Mouse (Mus musculus): ENCODE results near the gene Tmem52. TPM values are rescaled to one million over a fixed set of nuclear protein-coding genes. Genes with fewer than 3 reads are reported as not detected.
A peak's percentile ranks its signal among the peaks of the same experiment; 100 is the strongest.

Gene Tmem52
- polyA plus RNA-seq, 1 experiment from 2014 or later: not detected

DNA sequence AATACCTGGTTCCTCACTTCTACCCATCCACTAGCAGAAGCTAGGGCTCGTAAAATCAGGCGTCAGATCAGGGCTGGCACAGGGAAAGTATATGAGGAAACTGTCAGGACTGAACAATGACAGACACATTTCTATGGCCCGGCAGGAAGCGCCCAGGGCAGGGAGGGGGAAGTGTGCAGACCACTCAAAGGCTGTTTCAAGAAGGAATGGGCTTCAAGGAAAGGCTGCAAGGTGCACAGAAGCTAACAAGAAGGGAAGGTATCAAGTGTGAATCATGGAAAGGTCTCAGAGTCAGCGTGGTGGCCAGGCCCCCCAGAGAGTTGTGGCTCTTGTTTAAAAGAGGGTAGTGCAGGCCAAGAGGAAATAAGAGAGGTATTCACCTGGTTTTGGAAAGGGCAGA is 21.5 kb downstream of the Tmem52 start:
- ATAC-seq (ENCODE audit: extremely low read depth, insufficient number of reproducible peaks, low FRiP score, low TSS enrichment): no peak
- WGBS: 27% methylated on average over 5 of the region's 5 CpGs
- Histone ChIP-seq H3K4me2 (peak overlapping the region; percentile 89), H3K36me3 (no peaks in the 10 kb centered on the region), H3K27ac (replicated peaks) (peak overlapping the region; percentile 93), H3K9me3 (no peaks in the 10 kb centered on the region), H3K4me3 (peak overlapping the region; percentile 79), H3K27me3 (replicated peaks) (no peaks in the 10 kb centered on the region), H3K9ac (peak overlapping the region; percentile 100), H3K4me1 (peaks cover 74% of the 10 kb centered on the region)

DNA sequence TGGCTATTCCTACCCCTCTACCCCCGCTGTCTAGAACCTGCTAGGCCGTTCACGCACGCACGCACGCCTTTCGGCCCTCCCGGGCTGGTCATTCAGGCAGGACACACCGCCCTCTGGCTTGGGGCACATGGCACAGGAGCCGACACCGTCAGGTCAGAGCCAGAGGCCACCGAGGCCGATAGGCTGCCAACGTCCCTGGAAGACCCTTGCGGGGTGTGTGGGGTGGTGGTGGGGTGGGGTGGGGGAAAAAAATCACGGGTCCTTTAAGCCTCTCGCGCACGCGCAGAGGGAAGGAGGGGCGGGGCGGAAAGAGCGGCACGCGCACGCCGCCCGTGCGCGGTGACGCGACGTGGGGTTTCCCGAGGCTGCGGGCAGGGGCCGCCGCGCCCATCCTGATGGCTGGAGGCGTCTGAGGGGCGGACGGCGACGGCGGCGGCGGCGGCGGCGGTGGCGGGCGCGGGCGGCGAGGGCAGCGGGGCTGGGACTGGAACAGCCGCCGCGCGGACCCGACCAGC is 22.1 kb downstream of the Tmem52 start, which contains the start of gene Gnb1:
Gene Gnb1 (plus strand): TSS at position 372 of the 515 bp plus-strand sequence.
- Histone ChIP-seq H3K9ac (peak within 1 kb of the TSS; percentile 100), H3K9me3 (no peaks in the 10 kb centered on the region), H3K4me3 (peak within 1 kb of the TSS; percentile 79), H3K27me3 (replicated peaks) (no peaks in the 10 kb centered on the region), H3K36me3 (no peaks in the 10 kb centered on the region), H3K4me2 (peak within 1 kb of the TSS; percentile 89), H3K4me1 (peaks cover 76% of the 10 kb centered on the region), H3K27ac (replicated peaks) (peak within 1 kb of the TSS; percentile 93)
- peak; percentile 69 for ATAC-seq (ENCODE audit: extremely low read depth, insufficient number of reproducible peaks, low FRiP score, low TSS enrichment)
- under 1% methylated on average over 51 of the region's 60 CpGs for WGBS

- under 1% methylated on average over 49 of the region's 54 CpGs for WGBS
- peak; percentile 5; the same call in 1 of the 2 replicates for ATAC-seq (ENCODE audit: extremely low read depth, insufficient number of reproducible peaks, low FRiP score, low TSS enrichment)
- Histone ChIP-seq H3K36me3 (no peaks in the 10 kb centered on the region), H3K4me1 (peaks cover 76% of the 10 kb centered on the region), H3K27me3 (replicated peaks) (no peaks in the 10 kb centered on the region), H3K27ac (replicated peaks) (peak overlapping the region; percentile 93), H3K4me3 (peak overlapping the region; percentile 79), H3K4me2 (peak overlapping the region; percentile 89), H3K9ac (peak overlapping the region; percentile 100), H3K9me3 (no peaks in the 10 kb centered on the region)
Measured at GRCm38 (mm10) chr4:155491529-155492130, 22.7 kb downstream of the Tmem52 start.

GRCm38 (mm10) chr4:155492131-155492633 is 23.3 kb downstream of the Tmem52 start:
- Histone ChIP-seq H3K9ac (peak overlapping the region; percentile 100), H3K4me2 (peak overlapping the region; percentile 89), H3K27me3 (replicated peaks) (no peaks in the 10 kb centered on the region), H3K36me3 (no peaks in the 10 kb centered on the region), H3K27ac (replicated peaks) (peak overlapping the region; percentile 93), H3K4me1 (peaks cover 70% of the 10 kb centered on the region), H3K9me3 (no peaks in the 10 kb centered on the region), H3K4me3 (peak overlapping the region; percentile 79)
- no peak for ATAC-seq (ENCODE audit: extremely low read depth, insufficient number of reproducible peaks, low FRiP score, low TSS enrichment)
- WGBS: under 1% methylated on average over 51 of the region's 51 CpGs

DNA sequence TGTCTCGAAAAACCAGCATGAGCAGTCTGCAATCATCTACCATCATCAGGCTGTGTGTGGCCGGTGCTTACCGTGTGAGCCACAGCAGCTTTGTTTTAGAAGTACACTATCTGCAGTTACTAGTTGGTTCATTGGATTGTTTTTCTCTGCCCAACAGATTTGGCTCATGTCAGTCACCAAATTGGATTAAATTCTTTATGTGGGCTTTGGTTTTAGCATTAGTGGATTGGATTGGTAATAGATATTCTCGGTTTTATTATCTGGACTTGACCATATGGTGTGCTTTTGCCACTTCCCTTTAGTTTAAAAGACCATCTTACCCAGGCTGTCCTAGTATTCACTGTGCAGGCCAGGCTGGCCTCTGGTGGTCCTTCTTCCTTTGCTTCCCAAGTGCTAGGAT is 26.0 kb downstream of the Tmem52 start:
- H3K36me3 ChIP-seq: no peaks in the 10 kb centered on the region
- H3K4me1 ChIP-seq: peaks cover 50% of the 10 kb centered on the region
- H3K4me2 ChIP-seq: peak overlapping the region; percentile 89; the same call in 1 of the 2 replicates
- ATAC-seq (ENCODE audit: extremely low read depth, insufficient number of reproducible peaks, low FRiP score, low TSS enrichment): no peak
- H3K9me3 ChIP-seq: no peaks in the 10 kb centered on the region
- no peaks in the 10 kb centered on the region for H3K27me3 ChIP-seq (replicated peaks)
- WGBS: 54% methylated on average over 4 of the region's 4 CpGs
- H3K27ac ChIP-seq (replicated peaks): no peak overlapping the region
- no peak overlapping the region for H3K9ac ChIP-seq
- H3K4me3 ChIP-seq: no peak overlapping the region

DNA sequence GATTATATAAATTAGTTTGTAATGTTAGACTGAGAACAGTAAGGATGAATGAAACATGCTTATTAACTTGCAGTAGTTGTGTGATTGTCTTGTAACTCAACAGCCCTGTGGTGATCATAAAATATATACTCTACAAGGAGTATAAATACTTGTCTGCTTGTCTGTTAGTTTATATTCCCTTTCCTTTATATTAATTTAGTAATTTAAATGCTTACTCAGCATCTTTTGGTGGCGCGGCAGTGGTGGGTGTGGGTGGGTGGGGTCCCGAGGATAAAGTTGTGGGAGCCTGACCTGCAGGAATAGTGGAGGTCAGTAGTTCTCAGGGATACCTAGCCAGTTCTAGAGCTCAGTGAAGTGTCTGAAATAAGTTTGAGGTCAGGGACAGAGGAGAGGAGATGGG is 29.0 kb downstream of the Tmem52 start:
- peaks cover 8% of the 10 kb centered on the region for H3K36me3 ChIP-seq
- no peak overlapping the region for H3K4me2 ChIP-seq
- WGBS: 68% methylated on average over 3 of the region's 3 CpGs
- no peak overlapping the region for H3K4me3 ChIP-seq
- no peak for ATAC-seq (ENCODE audit: extremely low read depth, insufficient number of reproducible peaks, low FRiP score, low TSS enrichment)
- H3K9ac ChIP-seq: no peak overlapping the region
- no peaks in the 10 kb centered on the region for H3K27me3 ChIP-seq (replicated peaks)
- H3K4me1 ChIP-seq: peaks cover 44% of the 10 kb centered on the region
- no peak overlapping the region for H3K27ac ChIP-seq (replicated peaks)
- H3K9me3 ChIP-seq: no peaks in the 10 kb centered on the region

GRCm38 (mm10) chr4:155501126-155501525 is 32.2 kb downstream of the Tmem52 start:
- Histone ChIP-seq H3K27ac (replicated peaks) (no peak overlapping the region), H3K36me3 (peaks cover 13% of the 10 kb centered on the region), H3K4me1 (peaks cover 43% of the 10 kb centered on the region), H3K4me3 (no peak overlapping the region), H3K4me2 (no peak overlapping the region), H3K9me3 (no peaks in the 10 kb centered on the region), H3K27me3 (replicated peaks) (no peaks in the 10 kb centered on the region), H3K9ac (no peak overlapping the region)
- WGBS: 68% methylated on average over 2 of the region's 2 CpGs
- no peak for ATAC-seq (ENCODE audit: extremely low read depth, insufficient number of reproducible peaks, low FRiP score, low TSS enrichment)

GRCm38 (mm10) chr4:155505067-155505466 is 36.2 kb downstream of the Tmem52 start:
- no peaks in the 10 kb centered on the region for H3K9me3 ChIP-seq
- no peak for ATAC-seq (ENCODE audit: extremely low read depth, insufficient number of reproducible peaks, low FRiP score, low TSS enrichment)
- H3K36me3 ChIP-seq: peaks cover 13% of the 10 kb centered on the region
- H3K27ac ChIP-seq (replicated peaks): no peak overlapping the region
- H3K4me1 ChIP-seq: peaks cover 49% of the 10 kb centered on the region
- H3K4me3 ChIP-seq: no peak overlapping the region
- peak overlapping the region; percentile 50 for H3K9ac ChIP-seq
- WGBS: 58% methylated on average over 8 of the region's 8 CpGs
- no peak overlapping the region for H3K4me2 ChIP-seq
- H3K27me3 ChIP-seq (replicated peaks): no peaks in the 10 kb centered on the region

- H3K4me3 ChIP-seq: no peak overlapping the region
- H3K4me1 ChIP-seq: peaks cover 53% of the 10 kb centered on the region
- no peak overlapping the region for H3K9ac ChIP-seq
- no peak overlapping the region for H3K4me2 ChIP-seq
- no peaks in the 10 kb centered on the region for H3K27me3 ChIP-seq (replicated peaks)
- ATAC-seq (ENCODE audit: extremely low read depth, insufficient number of reproducible peaks, low FRiP score, low TSS enrichment): no peak
- H3K9me3 ChIP-seq: no peaks in the 10 kb centered on the region
- 69% methylated on average over 5 of the region's 5 CpGs for WGBS
- H3K36me3 ChIP-seq: peaks cover 10% of the 10 kb centered on the region
- H3K27ac ChIP-seq (replicated peaks): no peak overlapping the region
Measured at GRCm38 (mm10) chr4:155505671-155506295, 36.9 kb downstream of the Tmem52 start.

DNA sequence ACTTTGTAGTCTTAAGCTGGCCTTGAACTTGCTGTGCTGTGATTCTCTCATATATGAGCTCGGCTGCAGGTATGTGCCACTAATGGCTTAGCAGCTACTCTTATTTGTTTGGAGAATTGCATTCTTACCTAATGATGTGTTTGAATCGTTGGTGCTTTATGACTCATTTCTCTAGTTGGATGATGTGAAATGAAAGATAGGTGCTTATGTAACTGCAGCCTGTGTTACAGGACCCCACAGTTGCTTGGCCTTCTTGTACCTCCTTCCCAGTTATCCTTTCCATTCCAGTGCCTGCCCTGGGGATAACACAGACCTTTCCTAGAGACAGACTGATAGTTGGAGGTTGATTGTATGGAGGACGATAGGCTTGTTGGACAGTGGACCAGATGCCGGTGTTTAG is 39.7 kb downstream of the Tmem52 start:
- Histone ChIP-seq H3K4me3 (no peak overlapping the region), H3K9me3 (no peaks in the 10 kb centered on the region), H3K4me2 (no peak overlapping the region), H3K27me3 (replicated peaks) (no peaks in the 10 kb centered on the region), H3K4me1 (peaks cover 44% of the 10 kb centered on the region), H3K36me3 (0 out of 2 replicates have a peak, but pooled peaks cover 4% of the 10 kb centered on the region), H3K27ac (replicated peaks) (no peak overlapping the region), H3K9ac (no peak overlapping the region)
- 82% methylated on average over 4 of the region's 4 CpGs for WGBS
- no peak for ATAC-seq (ENCODE audit: extremely low read depth, insufficient number of reproducible peaks, low FRiP score, low TSS enrichment)

DNA sequence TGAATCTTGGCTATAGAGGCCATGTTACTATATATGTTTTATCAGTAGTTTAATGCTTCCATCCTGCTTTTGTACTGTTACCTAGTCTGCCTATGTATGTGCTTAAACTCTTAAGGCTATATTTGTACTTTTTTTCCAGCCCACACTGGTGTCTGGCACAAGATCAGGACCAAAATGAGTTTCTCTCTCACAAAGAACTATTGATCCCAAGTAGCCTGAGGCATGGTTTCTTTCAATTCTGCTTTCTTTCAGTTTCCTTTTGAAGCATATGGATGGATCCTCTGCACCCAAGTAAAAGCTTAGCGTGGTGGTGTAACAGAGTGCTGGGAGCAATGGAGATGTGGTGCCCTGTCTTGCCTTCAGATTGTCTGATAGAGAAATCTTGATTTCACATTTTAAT is 42.1 kb downstream of the Tmem52 start:
- H3K27ac ChIP-seq (replicated peaks): no peak overlapping the region
- 86% methylated on average over 1 of the region's 1 CpGs for WGBS
- no peak for ATAC-seq (ENCODE audit: extremely low read depth, insufficient number of reproducible peaks, low FRiP score, low TSS enrichment)

More for the DNA sequence above, 42.1 kb downstream of the Tmem52 start:
- no peak overlapping the region for H3K9ac ChIP-seq
- H3K4me1 ChIP-seq: peaks cover 22% of the 10 kb centered on the region
- H3K4me2 ChIP-seq: no peak overlapping the region
- H3K9me3 ChIP-seq: no peaks in the 10 kb centered on the region
- no peaks in the 10 kb centered on the region for H3K27me3 ChIP-seq (replicated peaks)
- no peak overlapping the region for H3K4me3 ChIP-seq
- H3K36me3 ChIP-seq: no peaks in the 10 kb centered on the region; the same call in 1 of the 2 replicates

Data from heart, embryonic 13.5 days (tissue).